Mouse (Mus musculus) embryonic facial prominence, embryonic 15.5 days (tissue): ENCODE measurements around the gene 4921524J17Rik. TPM values are rescaled to one million over a fixed set of nuclear protein-coding genes. Genes with fewer than 3 reads are reported as not detected.

Source experiments
- ATAC-seq: fragments of 200-750 bp; cut with Nextera tagmentation; 2 replicates; pipeline ENCODE4 v1.8.0; 2017; ENCODE audit warnings: low read depth, moderate TSS enrichment; ENCODE audit not compliant: insufficient number of reproducible peaks, low FRiP score, low TSS enrichment
- H3K27ac ChIP-seq: fragments of 300-500 bp; sonication (generic); replicated peaks from 2 replicates; pipeline ENCODE4 v1.5.1; 2015; ENCODE audit warnings: mild to moderate bottlenecking, inconsistent platforms
- H3K27me3 ChIP-seq: fragments of 300-500 bp; sonication (generic); 2 replicates; pipeline ENCODE4 v1.6.1; 2015; ENCODE audit warnings: inconsistent platforms
- H3K36me3 ChIP-seq: fragments of 300-500 bp; sonication (generic); 2 replicates; pipeline ENCODE4 v1.6.1; 2015; ENCODE audit warnings: mild to moderate bottlenecking, inconsistent platforms
- H3K4me1 ChIP-seq: fragments of 300-500 bp; sonication (generic); 2 replicates; pipeline ENCODE4 v1.6.1; 2015; ENCODE audit warnings: inconsistent platforms
- H3K4me2 ChIP-seq: fragments of 300-500 bp; sonication (generic); replicated peaks from 2 replicates; pipeline ENCODE4 v1.6.1; 2015; ENCODE audit warnings: mild to moderate bottlenecking, inconsistent platforms
- H3K4me3 ChIP-seq: fragments of 300-500 bp; sonication (generic); replicated peaks from 2 replicates; pipeline ENCODE4 v1.5.1; 2015; ENCODE audit warnings: mild to moderate bottlenecking, inconsistent platforms
- H3K9ac ChIP-seq: fragments of 300-500 bp; sonication (generic); 2 replicates; pipeline ENCODE4 v1.6.1; 2015; ENCODE audit warnings: inconsistent platforms
- H3K9me3 ChIP-seq: fragments of 300-500 bp; sonication (generic); replicated peaks from 2 replicates; pipeline ENCODE4 v1.6.1; 2016; ENCODE audit warnings: inconsistent platforms
- WGBS: fragments of 180-500 bp; shearing (Covaris S2); methylation state at CpG from one replicate; pipeline ENCODE4 v1.1.7; 2015; 5-methylcytosine and 5-hydroxymethylcytosine counted together
- polyA plus RNA-seq: library from polyadenylated mRNA; unstranded; fragments of >200 nt; fragmentation: Nextera tagmentation; extraction: Ambion mirVana; gene quantifications from 2 replicates; pipeline ENCODE4 v1.2.1, GENCODE M21; 2015

The 4921524J17Rik gene
- polyA plus RNA-seq, 1 experiment from 2014 or later, result 50.8 TPM

GRCm38 (mm10) chr8:85464316-85464715 lies 31.7 kb upstream of the 4921524J17Rik start:
- H3K9ac ChIP-seq, result no peak overlapping the region
- H3K4me3 ChIP-seq, result no peak overlapping the region
- ATAC-seq, result no peak
- H3K4me1 ChIP-seq, result no peaks in the 10 kb centered on the region
- H3K27ac ChIP-seq, result no peak overlapping the region
- H3K4me2 ChIP-seq, result no peak overlapping the region
- H3K36me3 ChIP-seq, result no peaks in the 10 kb centered on the region
- no peaks in the 10 kb centered on the region for H3K9me3 ChIP-seq
- no peaks in the 10 kb centered on the region for H3K27me3 ChIP-seq

GRCm38 (mm10) chr8:85462441-85462840 lies 29.8 kb upstream of the 4921524J17Rik start:
- Histone ChIP-seq H3K9ac (no peak overlapping the region), H3K9me3 (no peaks in the 10 kb centered on the region), H3K4me2 (no peak overlapping the region), H3K4me3 (no peak overlapping the region), H3K27ac (no peak overlapping the region), H3K4me1 (no peaks in the 10 kb centered on the region), H3K27me3 (no peaks in the 10 kb centered on the region), H3K36me3 (no peaks in the 10 kb centered on the region)
- 76% methylated on average over 1 of the region's 1 CpGs for WGBS
- ATAC-seq, result no peak

- Histone ChIP-seq H3K9me3 (no peaks in the 10 kb centered on the region), H3K4me1 (no peaks in the 10 kb centered on the region), H3K4me2 (no peak overlapping the region), H3K36me3 (no peaks in the 10 kb centered on the region), H3K9ac (no peak overlapping the region), H3K27me3 (no peaks in the 10 kb centered on the region), H3K4me3 (no peak overlapping the region), H3K27ac (no peak overlapping the region)
- no peak for ATAC-seq
- 83% methylated on average over 3 of the region's 3 CpGs for WGBS
Measured at GRCm38 (mm10) chr8:85461377-85461776, 28.7 kb upstream of the 4921524J17Rik start.

- Histone ChIP-seq H3K9ac (no peak overlapping the region), H3K4me3 (no peak overlapping the region), H3K9me3 (no peaks in the 10 kb centered on the region), H3K27me3 (no peaks in the 10 kb centered on the region), H3K27ac (no peak overlapping the region), H3K36me3 (no peaks in the 10 kb centered on the region), H3K4me2 (no peak overlapping the region), H3K4me1 (no peaks in the 10 kb centered on the region)
- WGBS, result 40% methylated on average over 5 of the region's 5 CpGs
- no peak for ATAC-seq
Measured at GRCm38 (mm10) chr8:85460804-85461203, 28.2 kb upstream of the 4921524J17Rik start.

GRCm38 (mm10) chr8:85459582-85459981 lies 26.9 kb upstream of the 4921524J17Rik start:
- H3K9ac ChIP-seq, result no peak overlapping the region
- WGBS, result 48% methylated on average over 3 of the region's 3 CpGs
- H3K4me3 ChIP-seq, result no peak overlapping the region
- H3K4me2 ChIP-seq, result no peak overlapping the region
- H3K9me3 ChIP-seq, result no peaks in the 10 kb centered on the region
- H3K27me3 ChIP-seq, result no peaks in the 10 kb centered on the region
- no peaks in the 10 kb centered on the region for H3K4me1 ChIP-seq
- H3K36me3 ChIP-seq, result no peaks in the 10 kb centered on the region
- no peak for ATAC-seq
- no peak overlapping the region for H3K27ac ChIP-seq

- Histone ChIP-seq H3K9me3 (no peaks in the 10 kb centered on the region), H3K4me2 (no peak overlapping the region), H3K4me1 (peaks cover 5% of the 10 kb centered on the region; the same call in 1 of the 2 replicates), H3K27me3 (no peaks in the 10 kb centered on the region), H3K4me3 (no peak overlapping the region), H3K9ac (no peak overlapping the region), H3K36me3 (no peaks in the 10 kb centered on the region), H3K27ac (no peak overlapping the region)
- ATAC-seq, result no peak
- WGBS, result 9% methylated on average over 14 of the region's 14 CpGs
Measured at GRCm38 (mm10) chr8:85456536-85456935, 23.9 kb upstream of the 4921524J17Rik start.

GRCm38 (mm10) chr8:85454750-85455149 lies 22.1 kb upstream of the 4921524J17Rik start:
- 68% methylated on average over 8 of the region's 8 CpGs for WGBS
- Histone ChIP-seq H3K36me3 (no peaks in the 10 kb centered on the region), H3K4me3 (no peak overlapping the region), H3K9me3 (no peaks in the 10 kb centered on the region), H3K27ac (no peak overlapping the region), H3K9ac (no peak overlapping the region), H3K4me1 (peaks cover 5% of the 10 kb centered on the region; the same call in 1 of the 2 replicates), H3K27me3 (no peaks in the 10 kb centered on the region), H3K4me2 (no peak overlapping the region)
- ATAC-seq, result no peak

- H3K9ac ChIP-seq, result no peak overlapping the region
- H3K9me3 ChIP-seq, result no peaks in the 10 kb centered on the region
- no peak overlapping the region for H3K27ac ChIP-seq
- H3K4me2 ChIP-seq, result no peak overlapping the region
- no peaks in the 10 kb centered on the region for H3K36me3 ChIP-seq
- 66% methylated on average over 2 of the region's 2 CpGs for WGBS
- no peaks in the 10 kb centered on the region for H3K27me3 ChIP-seq
- no peak overlapping the region for H3K4me3 ChIP-seq
- peaks cover 5% of the 10 kb centered on the region; the same call in 1 of the 2 replicates for H3K4me1 ChIP-seq
- no peak for ATAC-seq
Measured at GRCm38 (mm10) chr8:85453256-85453655, 20.6 kb upstream of the 4921524J17Rik start.

GRCm38 (mm10) chr8:85452328-85452727 lies 19.7 kb upstream of the 4921524J17Rik start:
- peak; percentile 32; the same call in 1 of the 2 replicates for ATAC-seq
- no peaks in the 10 kb centered on the region for H3K9me3 ChIP-seq
- no peaks in the 10 kb centered on the region for H3K27me3 ChIP-seq
- H3K9ac ChIP-seq, result no peak overlapping the region
- WGBS, result 16% methylated on average over 14 of the region's 14 CpGs
- peak overlapping the region; percentile 11; the same call in 1 of the 2 replicates for H3K4me3 ChIP-seq
- H3K4me1 ChIP-seq, result peaks cover 5% of the 10 kb centered on the region; the same call in 1 of the 2 replicates
- H3K36me3 ChIP-seq, result no peaks in the 10 kb centered on the region
- no peak overlapping the region; the same call in 1 of the 2 replicates for H3K27ac ChIP-seq
- peak overlapping the region; percentile 41 for H3K4me2 ChIP-seq

- ATAC-seq, result no peak
- Histone ChIP-seq H3K4me2 (no peak overlapping the region), H3K9me3 (no peaks in the 10 kb centered on the region), H3K9ac (no peak overlapping the region), H3K4me3 (no peak overlapping the region), H3K4me1 (peaks cover 5% of the 10 kb centered on the region; the same call in 1 of the 2 replicates), H3K27ac (no peak overlapping the region), H3K27me3 (no peaks in the 10 kb centered on the region), H3K36me3 (no peaks in the 10 kb centered on the region)
- WGBS, result 72% methylated on average over 3 of the region's 3 CpGs
Measured at GRCm38 (mm10) chr8:85450335-85450734, 17.7 kb upstream of the 4921524J17Rik start.

- Histone ChIP-seq H3K4me1 (no peaks in the 10 kb centered on the region), H3K27me3 (no peaks in the 10 kb centered on the region), H3K36me3 (no peaks in the 10 kb centered on the region), H3K9ac (no peak overlapping the region), H3K9me3 (no peaks in the 10 kb centered on the region), H3K4me3 (no peak overlapping the region), H3K4me2 (no peak overlapping the region), H3K27ac (no peak overlapping the region)
- no peak for ATAC-seq
- WGBS, result 65% methylated on average over 15 of the region's 15 CpGs
Measured at GRCm38 (mm10) chr8:85445936-85446685, 13.5 kb upstream of the 4921524J17Rik start.

- H3K9me3 ChIP-seq, result no peaks in the 10 kb centered on the region
- no peak for ATAC-seq
Measured at GRCm38 (mm10) chr8:85444092-85444491, 11.5 kb upstream of the 4921524J17Rik start.

More at GRCm38 (mm10) chr8:85444092-85444491, 11.5 kb upstream of the 4921524J17Rik start:
- H3K9ac ChIP-seq, result no peak overlapping the region
- H3K4me3 ChIP-seq, result no peak overlapping the region
- no peak overlapping the region for H3K27ac ChIP-seq
- no peaks in the 10 kb centered on the region for H3K4me1 ChIP-seq
- no peaks in the 10 kb centered on the region for H3K36me3 ChIP-seq
- H3K4me2 ChIP-seq, result no peak overlapping the region
- no peaks in the 10 kb centered on the region for H3K27me3 ChIP-seq
